Mouse (Mus musculus): ENCODE measurements around the gene Htr1f.
"Not testable (repeated sequence)": the region's sequence is repeated elsewhere in the genome, so short reads cannot be mapped to it uniquely, and the experiment has no call there.

The Htr1f gene

DNA sequence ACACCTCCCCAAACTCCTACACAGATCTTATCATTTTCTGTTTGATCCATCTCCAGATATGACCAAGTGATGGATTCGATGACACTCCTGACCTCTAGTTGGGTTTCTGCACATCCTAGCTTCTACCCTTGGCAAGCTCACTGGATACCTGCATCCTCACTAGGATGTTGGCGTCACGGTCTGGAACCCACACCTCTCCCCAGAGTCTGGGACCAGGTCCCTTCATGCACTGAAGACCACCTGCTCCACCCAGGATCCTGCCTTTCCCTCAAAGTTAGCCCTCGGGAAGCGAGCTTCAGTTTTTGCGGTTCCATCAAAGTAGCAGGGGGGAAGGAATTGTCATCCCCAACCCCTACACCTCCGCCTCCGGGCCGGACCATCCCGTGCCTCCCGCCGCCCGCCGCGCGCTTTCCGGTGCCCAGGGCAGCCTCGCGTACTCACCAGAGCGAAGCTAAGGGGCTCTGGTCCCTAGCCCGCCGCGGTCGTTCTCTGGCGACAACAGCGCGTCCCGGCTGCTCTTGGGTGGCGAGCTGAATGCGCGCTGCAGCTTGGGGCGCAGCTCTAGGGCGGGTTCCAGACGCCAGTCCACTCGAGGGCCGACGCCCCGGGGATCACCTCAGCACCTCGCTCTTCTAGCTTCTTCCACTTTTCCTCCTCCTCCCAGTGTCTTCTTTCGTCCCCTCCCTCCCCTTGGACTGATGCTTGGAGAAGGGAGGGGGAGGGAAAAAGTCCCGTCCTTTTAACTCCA lies at the start of gene Htr1f:
Gene Htr1f (minus strand): TSS at position 671 of the 748 bp plus-strand sequence.
- DNase-seq (ENCODE audit: low spot score): peak; percentile 62

DNA sequence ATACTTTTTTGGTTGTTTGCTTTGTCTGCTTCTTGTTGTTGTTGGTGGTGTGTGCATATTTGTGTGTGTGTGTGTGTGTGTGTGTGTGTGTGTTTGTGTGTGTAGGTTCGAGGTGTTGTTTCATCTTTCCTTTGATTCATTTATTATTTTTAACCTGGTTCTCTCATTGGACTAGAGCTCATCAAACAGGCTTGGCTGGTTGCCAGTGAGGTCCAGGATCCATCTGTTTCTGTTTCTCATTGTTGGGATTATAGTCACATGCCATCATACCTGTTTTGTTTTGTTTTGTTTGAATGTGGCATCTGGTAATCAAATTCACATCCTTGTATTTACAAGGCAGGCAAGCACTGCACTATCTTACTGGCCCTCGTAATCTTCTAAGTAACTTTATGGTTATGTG lies 34.1 kb upstream of the Htr1f start:
- DNase-seq (ENCODE audit: low spot score): no peak

DNA sequence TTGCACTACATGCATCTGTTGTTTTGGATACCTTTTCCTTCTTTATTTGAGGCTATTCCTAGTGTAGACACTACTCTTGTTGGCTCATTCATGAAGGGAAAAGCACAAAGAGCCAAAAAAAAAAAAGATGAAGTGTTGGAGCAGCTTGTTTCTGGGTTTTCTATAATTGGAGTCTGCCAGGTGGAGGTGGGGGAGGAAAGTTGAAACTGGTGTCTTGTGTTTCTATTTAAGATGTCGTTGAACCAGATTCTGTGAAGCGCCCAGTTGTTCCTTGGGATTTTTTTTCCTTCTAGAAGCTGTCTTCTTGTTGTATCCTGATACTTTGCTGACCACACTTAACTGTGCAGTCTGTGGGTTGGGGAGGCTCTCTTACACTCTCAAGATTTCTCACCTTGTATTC lies 23.7 kb upstream of the Htr1f start:
- DNase-seq (ENCODE audit: low spot score): no peak

DNA sequence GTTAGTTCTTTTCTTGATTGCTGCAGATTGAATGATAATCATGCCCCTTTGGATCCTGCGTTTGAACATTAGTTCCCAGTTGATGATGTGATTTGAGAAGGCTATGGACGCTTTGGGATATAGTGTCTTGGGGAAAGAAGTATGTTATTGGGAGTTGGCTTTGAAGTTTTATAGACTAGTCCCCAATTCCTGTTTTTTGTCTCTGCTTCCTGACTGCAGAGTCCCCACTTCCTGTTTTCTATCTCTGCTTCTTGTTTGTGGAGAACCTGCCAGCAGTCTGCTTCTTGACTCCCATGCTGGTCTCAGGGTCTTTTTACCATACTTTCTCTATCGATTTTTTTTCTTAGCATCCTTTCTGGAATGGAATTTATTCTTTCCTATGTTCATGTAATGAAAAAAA lies 22.2 kb upstream of the Htr1f start:
- no peak for DNase-seq (ENCODE audit: low spot score)

DNA sequence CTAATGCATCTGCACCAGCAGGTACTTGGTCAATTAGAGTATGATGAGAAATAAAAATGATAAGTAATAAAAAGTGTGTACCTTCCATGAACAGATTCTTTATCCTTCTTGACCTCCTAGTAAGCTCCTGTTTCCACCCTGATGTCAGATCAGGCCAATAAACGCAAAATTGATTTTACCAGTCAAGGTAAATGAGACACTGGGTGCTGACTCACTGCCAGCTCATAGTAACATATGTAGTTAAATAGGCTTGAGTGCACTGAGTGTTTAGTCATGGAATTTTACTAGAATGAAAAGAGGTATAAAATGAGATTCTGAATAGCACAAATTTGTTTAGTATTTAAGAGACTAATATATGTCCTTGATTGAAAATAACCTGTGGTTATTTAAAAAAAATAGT lies 6.6 kb upstream of the Htr1f start:
- DNase-seq (ENCODE audit: low spot score): no peak

DNA sequence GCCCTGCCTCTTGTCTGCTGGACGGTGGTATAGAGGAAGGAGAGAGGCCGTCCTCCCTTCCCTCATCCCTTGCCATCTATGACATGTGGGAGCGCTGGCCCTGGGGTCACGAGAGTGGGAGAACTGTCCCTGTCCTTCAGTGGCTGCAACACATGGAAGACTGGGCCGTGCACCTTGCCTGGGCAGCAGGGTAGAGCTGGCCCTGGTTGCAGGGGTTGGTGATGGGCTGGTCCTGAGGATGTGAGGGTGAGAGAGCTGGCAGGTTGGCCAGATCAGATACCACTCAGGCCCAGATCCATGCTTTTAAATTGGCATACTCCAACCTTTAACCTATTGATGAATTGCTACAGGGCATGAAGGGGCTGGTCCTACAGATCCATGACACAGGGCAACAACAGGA lies 12.1 kb downstream of the Htr1f start:
- no peak for DNase-seq (ENCODE audit: low spot score)

DNA sequence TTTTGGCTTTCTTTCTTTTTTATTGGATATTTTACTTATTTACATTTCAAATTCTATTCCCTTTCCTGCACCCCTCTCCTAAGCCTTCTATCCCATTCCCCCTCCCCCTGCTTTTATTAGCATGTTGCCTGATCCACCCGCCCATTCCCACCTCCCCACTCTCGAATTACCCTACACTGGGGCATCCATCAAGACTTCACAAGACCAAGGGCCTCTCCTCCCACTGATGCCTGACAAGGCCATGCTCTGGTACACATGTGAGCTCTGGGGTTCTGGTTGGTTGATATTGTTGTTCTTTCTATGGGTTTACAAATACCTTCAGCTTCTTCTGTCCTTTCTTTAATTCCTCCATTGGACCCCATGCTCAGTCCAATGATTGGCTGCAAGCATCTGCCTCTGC lies 22.2 kb downstream of the Htr1f start:
- no peak for DNase-seq (ENCODE audit: low spot score)

DNA sequence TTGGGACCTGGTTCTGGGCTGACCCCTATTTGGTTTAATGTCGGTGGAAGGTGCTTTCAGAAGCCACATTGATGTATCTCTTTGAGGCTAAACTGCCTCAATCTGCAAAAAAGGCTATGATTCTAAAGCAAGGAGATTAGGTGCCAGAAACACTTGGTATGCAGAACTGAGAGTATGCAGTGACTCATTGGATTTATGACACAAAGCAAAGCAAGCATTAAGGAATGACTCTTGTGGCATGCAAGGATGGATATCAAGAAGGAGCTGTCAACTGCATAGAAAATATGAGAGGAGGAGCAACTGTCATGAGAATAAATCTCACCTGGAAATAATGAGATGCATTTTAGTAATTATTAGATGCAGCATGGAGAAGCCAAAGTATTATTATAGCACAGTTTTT lies 35.8 kb downstream of the Htr1f start:
- DNase-seq (ENCODE audit: low spot score): no peak

DNA sequence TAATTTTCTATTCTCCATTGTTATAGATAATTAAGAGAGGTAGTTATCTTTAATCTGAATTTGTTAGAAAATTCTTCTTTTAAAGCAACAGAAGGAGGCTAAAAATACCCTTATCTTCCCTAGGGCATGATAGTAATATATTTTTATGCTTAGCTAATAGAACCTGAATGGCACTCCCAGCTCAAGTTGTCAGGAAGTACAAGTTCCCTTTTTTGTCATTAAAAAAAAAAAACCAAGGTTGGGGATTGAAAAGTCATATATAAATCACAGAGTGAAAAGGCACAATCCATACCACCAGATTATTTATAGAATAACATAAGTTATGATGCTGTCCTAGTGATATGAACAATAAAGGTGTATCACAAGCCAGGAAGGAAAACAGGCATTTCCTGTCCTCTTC lies 39.4 kb downstream of the Htr1f start:
- no peak for DNase-seq (ENCODE audit: low spot score)

DNA sequence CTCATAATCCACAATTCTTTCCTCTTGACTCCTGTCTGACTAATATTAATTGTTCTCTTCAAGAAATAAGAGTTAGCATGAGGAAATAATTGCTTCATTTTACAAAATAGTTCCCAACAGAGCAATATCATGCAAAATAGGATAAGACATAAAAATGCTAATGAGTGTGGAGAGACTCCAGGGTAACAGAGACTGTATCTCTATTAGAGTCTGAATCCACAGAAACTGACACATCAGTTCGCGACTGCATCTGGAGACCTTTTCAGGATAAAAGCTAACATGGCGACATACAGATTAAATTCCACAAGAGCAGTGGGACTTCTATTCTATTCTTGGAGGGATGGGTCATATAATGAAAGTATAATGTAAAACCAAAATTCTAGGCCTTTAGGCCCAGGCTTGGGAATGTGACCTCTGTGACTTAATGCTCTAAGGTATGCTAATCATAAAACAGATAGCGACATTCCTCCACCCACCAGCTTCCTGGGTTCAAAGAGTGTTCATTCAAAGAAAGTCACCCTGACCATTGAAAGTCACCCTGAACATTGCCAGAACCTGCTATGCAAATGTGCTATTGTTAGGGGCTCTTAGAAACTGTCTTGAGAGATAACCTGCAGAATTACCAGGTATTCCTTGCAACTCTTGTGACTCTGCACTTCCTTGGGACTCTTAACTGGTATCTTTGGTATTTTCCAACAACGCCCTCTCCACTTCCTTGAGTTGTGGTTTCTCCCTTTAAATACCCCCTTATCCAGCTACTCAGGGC lies 67.8 kb downstream of the Htr1f start:
- not testable (repeated sequence) for DNase-seq (ENCODE audit: low spot score)

DNA sequence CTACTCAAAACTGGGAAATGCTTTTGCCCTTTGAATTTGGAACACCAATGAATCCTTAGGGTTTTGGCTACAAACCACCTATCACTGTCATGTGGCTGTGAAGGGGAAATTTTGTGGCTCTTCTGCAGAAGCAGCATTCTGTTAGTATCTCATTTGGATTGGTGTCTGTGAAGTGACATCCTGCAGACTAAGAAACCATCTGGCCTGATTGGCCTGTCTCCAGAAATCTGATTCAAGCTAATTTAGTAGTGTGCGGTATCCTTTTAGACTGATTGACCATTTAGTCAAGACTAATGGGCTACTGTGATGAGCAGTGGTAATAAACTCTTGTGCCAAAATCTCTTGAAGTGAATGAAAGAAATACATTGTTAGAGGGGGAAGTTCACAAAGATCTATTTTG lies 76.0 kb downstream of the Htr1f start:
- no peak for DNase-seq (ENCODE audit: low spot score)

DNA sequence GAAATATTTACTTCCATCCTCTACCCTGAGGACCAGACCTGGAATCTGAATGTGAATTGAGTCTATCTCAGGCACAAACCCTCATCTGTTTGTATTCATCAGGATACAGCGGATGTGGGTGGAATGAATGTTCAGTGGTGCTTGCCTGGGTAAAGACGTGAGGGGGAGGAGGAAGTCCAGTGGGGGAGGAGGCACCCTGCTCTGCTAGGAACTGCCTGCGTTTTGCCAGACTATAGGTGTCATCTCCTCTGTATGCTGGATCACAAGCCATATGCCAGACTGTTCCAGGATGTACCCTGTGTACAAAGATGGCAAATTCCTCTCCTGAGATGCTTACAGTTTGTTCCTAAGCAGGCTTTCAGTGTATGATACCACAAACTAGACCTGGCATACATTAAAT lies 83.3 kb downstream of the Htr1f start:
- no peak for DNase-seq (ENCODE audit: low spot score)

DNA sequence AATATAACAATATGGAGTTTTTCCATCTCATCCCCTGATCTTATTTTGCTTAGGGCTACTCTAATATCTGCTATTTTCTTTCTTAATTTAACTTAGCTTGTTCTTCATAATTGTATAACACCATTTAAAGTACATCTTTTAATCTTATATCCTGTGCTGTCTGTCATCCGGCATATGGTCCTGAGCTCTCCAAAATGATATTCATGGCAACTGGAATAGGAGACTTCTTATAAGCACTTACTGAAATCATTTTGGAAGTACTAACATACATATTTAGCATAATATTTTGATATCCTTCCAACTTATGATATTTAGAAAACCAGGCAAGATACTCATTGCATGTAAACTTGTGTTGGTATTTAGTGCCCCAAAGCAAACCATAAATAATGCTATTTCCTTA lies 86.9 kb downstream of the Htr1f start:
- DNase-seq (ENCODE audit: low spot score): no peak

DNA sequence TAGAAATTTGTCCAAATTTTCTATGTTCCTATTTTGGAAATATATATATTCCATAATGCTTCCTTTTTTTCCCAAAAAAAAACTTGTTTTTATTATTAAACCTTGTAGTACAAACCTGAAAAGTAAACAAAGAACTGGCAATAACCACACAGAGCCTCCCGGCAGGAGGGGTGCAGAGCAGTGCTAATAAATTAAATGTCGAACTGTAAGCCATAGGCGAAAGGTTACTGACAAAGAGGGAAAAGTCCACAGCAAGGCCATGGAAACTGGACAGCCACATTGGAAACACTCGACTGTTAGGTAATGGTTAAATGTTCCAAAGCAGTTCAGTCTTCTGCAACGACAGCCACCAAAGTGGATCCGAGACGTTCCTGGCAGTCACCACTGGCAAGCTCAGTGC lies 87.5 kb downstream of the Htr1f start:
- DNase-seq (ENCODE audit: low spot score): no peak

DNA sequence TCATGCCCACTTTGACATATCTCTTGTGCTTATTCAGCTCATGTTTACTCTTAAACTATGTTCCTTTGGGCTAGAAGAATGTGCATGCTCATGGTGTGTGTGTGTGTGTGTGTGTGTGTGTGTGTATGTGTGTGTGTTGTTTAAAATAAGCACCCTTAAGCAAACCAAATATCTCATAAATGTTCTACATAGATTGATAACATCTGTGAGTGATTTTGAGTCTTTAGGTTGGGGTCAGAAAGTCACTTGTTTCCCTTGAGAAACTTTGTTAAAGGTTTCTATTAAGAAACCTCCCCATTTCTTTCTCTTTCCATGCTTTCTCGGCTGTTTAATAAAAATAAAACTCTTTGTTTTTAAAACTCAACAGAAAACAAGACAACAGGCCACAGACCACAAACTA lies 88.1 kb downstream of the Htr1f start:
- DNase-seq (ENCODE audit: low spot score): no peak

DNA sequence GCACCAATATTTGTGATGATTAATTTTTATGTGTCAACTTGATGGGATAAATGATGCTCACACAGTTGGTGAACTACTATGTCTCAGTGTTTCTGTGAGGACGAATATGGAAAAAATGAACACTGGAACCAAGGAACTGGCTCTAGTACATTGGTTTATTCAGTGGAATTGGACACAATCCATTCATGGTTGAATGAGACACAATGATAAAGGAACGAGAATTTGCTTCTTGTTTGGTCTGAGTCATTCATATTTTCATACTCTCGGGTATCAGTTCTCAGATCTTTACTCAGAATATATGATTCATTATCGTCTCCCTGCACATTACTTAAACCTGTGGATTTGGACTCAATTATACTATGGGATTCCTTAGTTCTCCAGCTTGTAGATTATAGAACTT lies 90.4 kb downstream of the Htr1f start:
- DNase-seq (ENCODE audit: low spot score): no peak

DNA sequence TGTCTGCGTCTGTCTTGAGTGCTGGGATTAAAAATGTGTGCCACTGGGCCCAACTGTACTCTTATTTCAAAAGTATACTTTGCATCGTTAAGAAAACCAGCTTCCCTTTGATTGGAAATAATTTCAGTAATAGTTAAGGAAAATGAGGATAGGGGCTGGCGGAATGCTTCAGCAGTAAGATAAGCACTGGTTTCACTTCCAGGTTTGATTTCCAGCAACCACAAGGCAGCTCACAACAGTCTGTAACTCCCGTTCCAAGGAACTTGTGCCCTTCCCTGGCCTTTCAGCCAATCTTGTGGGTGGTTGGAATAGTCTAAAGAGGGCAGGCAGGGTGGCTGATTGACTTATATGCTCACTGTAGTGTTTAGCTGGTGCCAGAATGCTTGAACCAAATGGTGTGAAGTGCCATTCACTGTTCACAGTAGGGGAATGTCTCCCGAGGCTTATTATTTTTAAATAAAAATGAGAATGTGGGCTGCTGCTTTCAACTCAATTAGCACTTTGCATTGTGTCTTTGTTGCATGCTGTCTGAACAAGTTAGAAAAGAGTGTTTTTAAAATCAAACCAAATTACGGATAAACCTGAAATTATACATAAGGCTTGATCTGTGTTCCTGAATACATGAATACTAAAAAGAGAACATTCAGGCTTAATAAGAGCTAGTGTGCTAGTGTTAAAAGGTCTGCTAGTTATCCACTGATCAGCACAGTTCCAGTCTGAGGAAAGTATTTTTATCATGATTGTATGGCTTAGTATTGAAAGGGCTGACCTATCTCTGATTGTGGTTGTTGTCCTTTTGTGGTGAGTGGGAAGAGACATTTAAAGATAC lies 103.4 kb downstream of the Htr1f start:
- peak; percentile 19 for DNase-seq (ENCODE audit: low spot score)

DNA sequence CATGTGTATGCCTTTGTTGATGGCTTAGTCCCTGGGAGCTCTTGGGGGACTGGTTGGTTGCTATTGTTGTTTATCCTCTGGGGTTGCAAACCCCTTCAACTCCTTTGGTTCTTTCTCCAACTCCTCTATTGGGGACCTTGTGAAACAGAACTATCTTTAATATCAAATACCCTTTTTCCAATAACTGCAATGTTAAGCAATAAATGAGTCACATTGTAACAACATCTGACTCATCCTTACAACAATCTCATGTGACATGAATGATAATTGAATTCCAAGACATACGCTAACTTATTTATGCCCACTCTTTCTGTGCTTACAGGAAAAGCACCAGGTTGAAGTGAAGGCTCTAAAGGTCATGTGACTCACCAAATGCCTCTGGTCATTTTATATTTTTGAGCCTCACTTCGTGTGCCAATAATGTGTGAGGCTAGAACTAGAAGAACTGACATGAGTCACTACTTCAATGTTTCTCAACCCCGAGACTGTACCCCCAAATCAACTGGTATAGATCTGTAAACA lies 116.3 kb downstream of the Htr1f start:
- DNase-seq (ENCODE audit: low spot score): no peak

DNA sequence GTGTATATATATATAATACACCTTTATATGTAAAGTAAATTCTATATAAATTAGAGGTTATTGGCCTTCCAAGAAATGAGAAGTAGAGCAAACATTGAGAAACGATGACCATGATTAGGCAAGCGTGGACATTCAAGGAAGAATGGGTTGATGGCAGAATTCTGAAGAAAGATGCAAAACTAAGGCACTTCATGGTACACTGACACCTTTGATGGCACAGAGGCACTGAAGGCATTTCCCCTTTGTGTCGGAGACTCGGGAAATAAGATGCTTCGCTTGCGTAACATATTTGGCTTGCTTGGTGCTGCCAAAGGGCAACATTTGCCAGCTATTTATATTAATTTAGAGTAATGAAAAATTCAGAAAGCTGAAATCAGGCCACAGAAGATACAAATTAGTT lies 118.1 kb downstream of the Htr1f start:
- no peak for DNase-seq (ENCODE audit: low spot score)

DNA sequence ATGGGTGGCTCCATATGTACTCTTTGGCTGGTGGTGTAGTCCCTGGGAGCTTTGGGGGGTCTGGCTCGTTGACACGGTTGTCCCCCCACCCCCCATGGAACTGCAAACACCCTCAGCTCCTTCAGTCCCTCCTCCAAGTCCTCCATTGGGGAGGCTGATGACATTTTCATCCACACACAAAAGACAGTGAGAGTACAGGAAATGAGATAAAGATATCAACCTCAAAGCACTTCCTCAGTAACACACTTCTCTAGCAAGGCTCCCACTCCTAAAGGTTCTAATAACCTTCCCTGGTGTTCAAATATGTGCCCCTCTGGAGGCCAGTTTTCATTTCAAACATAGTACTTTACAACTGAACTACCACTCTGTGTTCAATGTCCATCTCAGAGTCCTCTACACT lies 118.6 kb downstream of the Htr1f start:
- no peak for DNase-seq (ENCODE audit: low spot score)

DNA sequence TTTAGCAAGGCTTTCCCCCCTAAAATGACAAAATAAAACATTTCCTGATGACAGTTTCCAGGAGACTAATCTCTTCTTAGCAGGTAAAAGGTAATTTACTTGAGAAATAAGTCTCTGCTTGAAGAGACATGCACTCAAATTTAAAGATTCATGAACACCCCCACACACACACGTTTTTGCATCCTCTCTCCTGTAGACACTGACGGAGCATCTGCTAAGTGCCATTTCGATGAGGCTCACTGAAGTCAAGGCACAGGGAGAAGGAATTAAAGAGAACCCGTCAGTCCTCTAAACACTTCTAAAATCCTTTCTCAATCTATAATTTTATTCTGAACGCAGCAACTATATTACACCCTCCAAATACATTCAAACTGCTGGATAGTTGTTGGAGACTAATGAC lies 131.0 kb downstream of the Htr1f start:
- no peak for DNase-seq (ENCODE audit: low spot score)

DNA sequence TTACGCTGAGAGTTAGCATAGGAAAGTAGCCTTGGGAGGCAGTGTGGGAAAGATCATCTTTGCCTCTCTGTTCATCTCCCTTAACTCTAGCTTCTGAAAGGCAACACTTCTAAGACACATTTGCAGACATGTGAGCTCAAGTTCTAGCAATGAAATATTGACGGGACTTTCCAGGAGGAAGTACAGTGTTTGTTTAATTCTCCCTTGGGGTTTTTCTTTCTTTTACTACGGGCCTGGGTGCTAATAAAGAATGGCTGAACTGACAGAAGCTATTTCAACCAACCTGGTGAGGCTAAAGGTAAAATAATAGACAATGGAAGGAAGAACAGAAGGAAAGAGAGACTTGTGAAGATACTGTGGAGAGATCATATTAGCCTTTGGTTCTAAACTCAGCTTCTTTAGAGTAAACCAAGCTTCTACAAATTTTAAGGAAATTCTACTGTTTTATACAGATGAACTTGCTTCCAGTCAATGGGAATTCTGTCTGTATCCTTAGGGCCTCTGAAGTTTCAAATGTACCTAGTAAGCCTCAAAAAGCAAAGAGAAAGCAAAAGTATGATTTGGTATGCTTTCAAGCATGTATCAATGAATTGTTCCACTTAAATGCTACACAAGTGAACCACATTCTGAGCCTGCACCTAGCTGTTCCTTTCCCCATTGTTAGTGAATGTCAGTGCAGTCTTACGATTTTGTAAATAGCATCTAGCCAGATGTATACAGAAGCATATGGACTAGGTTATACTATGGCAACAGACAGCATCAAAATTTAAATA lies 131.9 kb downstream of the Htr1f start:
- no peak for DNase-seq (ENCODE audit: low spot score)

Measured in retina, embryonic 14.5 days (tissue).